Mouse (Mus musculus): ENCODE data around the gene Mrpl41.
A peak's percentile ranks its signal among the peaks of the same experiment; 100 is the strongest.

Mrpl41 gene

GRCm38 (mm10) chr2:24935057-24935796 lies 39.7 kb downstream of the Mrpl41 start, which contains the start of gene Arrdc1:
Arrdc1 (minus strand) TSS chr2:24935252.
- peak; percentile 94 for DNase-seq (ENCODE audit: low read depth, low spot score)

- DNase-seq (ENCODE audit: low read depth, low spot score), result no peak
Measured at GRCm38 (mm10) chr2:24934441-24934963, 40.4 kb downstream of the Mrpl41 start.

GRCm38 (mm10) chr2:24929593-24929992 lies 45.3 kb downstream of the Mrpl41 start:
- no peak for DNase-seq (ENCODE audit: low read depth, low spot score)

- no peak for DNase-seq (ENCODE audit: low read depth, low spot score)
Measured at GRCm38 (mm10) chr2:24929119-24929518, 45.8 kb downstream of the Mrpl41 start.

GRCm38 (mm10) chr2:24927810-24928479 lies 47.0 kb downstream of the Mrpl41 start:
- peak; percentile 91 for DNase-seq (ENCODE audit: low read depth, low spot score)

- no peak for DNase-seq (ENCODE audit: low read depth, low spot score)
Measured at GRCm38 (mm10) chr2:24926965-24927358, 47.9 kb downstream of the Mrpl41 start.

GRCm38 (mm10) chr2:24926345-24926964 lies 48.4 kb downstream of the Mrpl41 start:
- no peak for DNase-seq (ENCODE audit: low read depth, low spot score)

GRCm38 (mm10) chr2:24925284-24925683 lies 49.6 kb downstream of the Mrpl41 start:
- no peak for DNase-seq (ENCODE audit: low read depth, low spot score)

All from skeletal muscle tissue, adult 2 months (tissue).